Mouse (Mus musculus): Measurements from ENCODE around the gene Ndufb6. TPM values are rescaled to one million over a fixed set of nuclear protein-coding genes. Genes with fewer than 3 reads are reported as not detected.

Gene Ndufb6
- polyA plus RNA-seq, 1 experiment from 2014 or later, result 476 TPM

Other genes with a start within 250 kb of the Ndufb6 start
- gene Aco1, start 136.3 kb downstream of the Ndufb6 start, polyA plus RNA-seq (2014; fragmentation: Nextera tagmentation; extraction: Ambion mirVana), result 32.1 and 33.0 TPM in 2 replicates
- gene Ddx58, start 39.6 kb downstream of the Ndufb6 start, polyA plus RNA-seq (2014; fragmentation: Nextera tagmentation; extraction: Ambion mirVana), result 5.3 and 5.8 TPM in 2 replicates
- 29.0 and 32.0 TPM in 2 replicates for gene Smim27, start 9.8 kb downstream of the Ndufb6 start, polyA plus RNA-seq (2014; fragmentation: Nextera tagmentation; extraction: Ambion mirVana)
- 34.5 and 35.5 TPM in 2 replicates for gene Topors, start 9.6 kb downstream of the Ndufb6 start, polyA plus RNA-seq (2014; fragmentation: Nextera tagmentation; extraction: Ambion mirVana)
- 0.52 and 0.61 TPM in 2 replicates for gene Tmem215, start 192.8 kb upstream of the Ndufb6 start, polyA plus RNA-seq (2014; fragmentation: Nextera tagmentation; extraction: Ambion mirVana)

All from heart, embryonic 11.5 days (tissue).